Mouse (Mus musculus) G1E (cell line): ENCODE measurements around the gene Grsf1.

Experiments used
- CTCF ChIP-seq: IDR thresholded peaks from 2 replicates; pipeline ENCODE4 v1.5.1; 2012; ENCODE audit warnings: low read depth, low read length, inconsistent platforms, mixed read lengths
- GATA2 ChIP-seq: IDR thresholded peaks from 2 replicates; pipeline ENCODE4 v1.6.1; 2012; ENCODE audit warnings: low read depth, low read length, inconsistent platforms, borderline replicate concordance
- TAL1 ChIP-seq: conservative IDR thresholded peaks from 2 replicates; pipeline ENCODE4 v1.6.1; 2012; ENCODE audit warnings: low read depth, low read length, inconsistent platforms, mixed read lengths

DNA sequence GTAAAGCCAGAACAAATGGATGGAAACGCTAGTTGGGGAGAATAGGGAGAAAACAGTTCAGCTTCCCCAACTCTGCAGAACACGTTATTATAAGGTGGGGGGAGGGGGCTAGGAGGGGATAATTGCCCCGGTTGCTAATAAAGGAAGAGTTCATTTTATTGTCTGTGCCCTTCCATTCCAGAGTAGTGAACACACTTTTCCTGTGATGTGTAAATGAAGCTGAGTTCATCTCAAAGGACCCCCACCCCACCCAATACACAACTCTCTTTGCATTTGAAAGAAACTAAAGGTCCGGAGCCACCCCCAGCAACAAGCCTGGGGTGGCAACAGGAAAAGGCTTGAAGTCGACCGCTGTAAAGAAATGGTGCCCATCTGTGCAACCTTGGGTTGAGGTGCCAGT is 3.4 kb upstream of the Grsf1 start:
- TF ChIP-seq GATA2 (no peak), CTCF (no peak), TAL1 (no peak)
